Mouse (Mus musculus) 3134 (cell line): ENCODE data around the gene Tmtc1.

Experiments used
- DNase-seq: peaks from one replicate; pipeline ENCODE4 v3.0.0-alpha.2; 2011; ENCODE audit warnings: low spot score; ENCODE audit not compliant: insufficient read length; ENCODE audit errors: extremely low read depth

Gene Tmtc1

GRCm38 (mm10) chr6:148249221-148249620 is 195.0 kb downstream of the Tmtc1 start:
- DNase-seq = no peak

GRCm38 (mm10) chr6:148248625-148249024 is 195.6 kb downstream of the Tmtc1 start:
- DNase-seq = no peak

- no peak for DNase-seq
These were observed 197.6 kb downstream of the Tmtc1 start for GRCm38 (mm10) chr6:148246544-148246943.

- no peak for DNase-seq
These were observed 199.4 kb downstream of the Tmtc1 start for GRCm38 (mm10) chr6:148244836-148245235.

- no peak for DNase-seq
These were observed 201.9 kb downstream of the Tmtc1 start for GRCm38 (mm10) chr6:148242304-148242703.

GRCm38 (mm10) chr6:148241685-148242084 is 202.5 kb downstream of the Tmtc1 start:
- DNase-seq = no peak

- no peak for DNase-seq
These were observed 204.9 kb downstream of the Tmtc1 start for GRCm38 (mm10) chr6:148239311-148239710.

GRCm38 (mm10) chr6:148237453-148237852 is 206.7 kb downstream of the Tmtc1 start:
- no peak for DNase-seq

- no peak for DNase-seq
These were observed 209.9 kb downstream of the Tmtc1 start for GRCm38 (mm10) chr6:148234105-148234828.

- no peak for DNase-seq
These were observed 216.6 kb downstream of the Tmtc1 start for GRCm38 (mm10) chr6:148227542-148227941.

GRCm38 (mm10) chr6:148222686-148223085 is 221.5 kb downstream of the Tmtc1 start:
- DNase-seq = no peak

- DNase-seq = no peak
These were observed 225.7 kb downstream of the Tmtc1 start for GRCm38 (mm10) chr6:148218235-148219076.

GRCm38 (mm10) chr6:148216752-148217151 is 227.4 kb downstream of the Tmtc1 start:
- no peak for DNase-seq

- DNase-seq = peak; percentile 56
These were observed 229.4 kb downstream of the Tmtc1 start for GRCm38 (mm10) chr6:148214765-148215164.

GRCm38 (mm10) chr6:148211897-148212680 is 232.1 kb downstream of the Tmtc1 start, which contains the start of gene Ergic2:
TSS of gene Ergic2 (minus strand) at chr6:148212374.
- DNase-seq = peak; percentile 97

- no peak for DNase-seq
These were observed 232.8 kb downstream of the Tmtc1 start for GRCm38 (mm10) chr6:148211391-148211876.

- DNase-seq = no peak
These were observed 236.7 kb downstream of the Tmtc1 start for GRCm38 (mm10) chr6:148207522-148207921.

- no peak for DNase-seq
These were observed 239.1 kb downstream of the Tmtc1 start for GRCm38 (mm10) chr6:148205134-148205533.

- no peak for DNase-seq
These were observed 244.5 kb downstream of the Tmtc1 start for GRCm38 (mm10) chr6:148199729-148200128.

GRCm38 (mm10) chr6:148199177-148199576 is 245.0 kb downstream of the Tmtc1 start:
- DNase-seq = no peak
